Mouse (Mus musculus): ENCODE results near the gene Olfr812. TPM values are rescaled to one million over a fixed set of nuclear protein-coding genes. Genes with fewer than 3 reads are reported as not detected.
"Not testable (repeated sequence)": the region's sequence is repeated elsewhere in the genome, so short reads cannot be mapped to it uniquely, and the experiment has no call there.

Gene Olfr812
- not detected for polyA plus RNA-seq (2021)

GRCm38 (mm10) chr10:129845994-129846393 lies at the start of gene Olfr812:
TSS of gene Olfr812 (minus strand) at chr10:129846094.
- ATAC-seq (no peak), DNase-seq (ENCODE audit: low read depth, low spot score) (no peak)
- H3K27me3 ChIP-seq: no peaks in the 10 kb centered on the region
- in situ Hi-C loops (cut with MboI; ENCODE audit: low pct_unique_long_range_greater_than_20kb): no loop called here
- POLR2A ChIA-PET: no interaction called here
- CTCF ChIA-PET: no interaction called here
- no peak for TF ChIP-seq CTCF (IDR thresholded peaks at IDR 0.05)

GRCm38 (mm10) chr10:129885934-129886333 lies 40.0 kb upstream of the Olfr812 start:
- in situ Hi-C loops (cut with MboI; ENCODE audit: low pct_unique_long_range_greater_than_20kb): no loop called here
- DNase-seq (ENCODE audit: low read depth, low spot score) (no peak), ATAC-seq (no peak)
- ChIA-PET CTCF (no interaction called here), POLR2A (no interaction called here)
- no peaks in the 10 kb centered on the region for H3K27me3 ChIP-seq
- TF ChIP-seq CTCF (IDR thresholded peaks at IDR 0.05): no peak

- DNase-seq (ENCODE audit: low read depth, low spot score); CTCF ChIA-PET; POLR2A ChIA-PET; H3K27me3 ChIP-seq; in situ Hi-C loops (cut with MboI; ENCODE audit: low pct_unique_long_range_greater_than_20kb); ATAC-seq: not testable (repeated sequence)
These were observed 39.6 kb upstream of the Olfr812 start for GRCm38 (mm10) chr10:129885496-129885895.

GRCm38 (mm10) chr10:129879751-129880150 lies 33.9 kb upstream of the Olfr812 start, which contains the start of gene Olfr814:
TSS of gene Olfr814 (minus strand) at chr10:129879851.
- in situ Hi-C loops (cut with MboI; ENCODE audit: low pct_unique_long_range_greater_than_20kb); DNase-seq (ENCODE audit: low read depth, low spot score); ATAC-seq; POLR2A ChIA-PET; CTCF ChIA-PET; H3K27me3 ChIP-seq: not testable (repeated sequence)

GRCm38 (mm10) chr10:129855067-129855466 lies 9.2 kb upstream of the Olfr812 start, which contains the start of gene Olfr813:
TSS of gene Olfr813 (plus strand) at chr10:129855367.
- no peak for TF ChIP-seq CTCF (IDR thresholded peaks at IDR 0.05)
- in situ Hi-C loops (cut with MboI; ENCODE audit: low pct_unique_long_range_greater_than_20kb): no loop called here
- H3K27me3 ChIP-seq: no peaks in the 10 kb centered on the region
- DNase-seq (ENCODE audit: low read depth, low spot score) (no peak), ATAC-seq (no peak)
- ChIA-PET POLR2A (no interaction called here), CTCF (no interaction called here)

- in situ Hi-C loops (cut with MboI; ENCODE audit: low pct_unique_long_range_greater_than_20kb): no loop called here
- no peak for TF ChIP-seq CTCF (IDR thresholded peaks at IDR 0.05)
- CTCF ChIA-PET: interaction anchor here (1.0 kb wide), 1 partner anchor 9 kb away, joined by 3 read pairs; no protein-coding TSS in a partner anchor
- no peaks in the 10 kb centered on the region for H3K27me3 ChIP-seq
- DNase-seq (ENCODE audit: low read depth, low spot score) (no peak), ATAC-seq (no peak)
- POLR2A ChIA-PET: no interaction called here
These were observed 1.4 kb upstream of the Olfr812 start for GRCm38 (mm10) chr10:129847343-129847742.

GRCm38 (mm10) chr10:129804296-129804695 lies 41.6 kb downstream of the Olfr812 start, which contains the start of gene Olfr811:
TSS of gene Olfr811 (minus strand) at chr10:129804396.
- in situ Hi-C loops (cut with MboI; ENCODE audit: low pct_unique_long_range_greater_than_20kb): no loop called here
- ChIA-PET POLR2A (no interaction called here), CTCF (no interaction called here)
- H3K27me3 ChIP-seq: no peaks in the 10 kb centered on the region
- TF ChIP-seq CTCF (IDR thresholded peaks at IDR 0.05): no peak
- DNase-seq (ENCODE audit: low read depth, low spot score) (no peak), ATAC-seq (no peak)

- CTCF ChIA-PET: no interaction called here
- no peaks in the 10 kb centered on the region for H3K27me3 ChIP-seq
- POLR2A ChIA-PET: no interaction called here
- DNase-seq (ENCODE audit: low read depth, low spot score): no peak
- in situ Hi-C loops (cut with MboI; ENCODE audit: low pct_unique_long_range_greater_than_20kb): no loop called here
- no peak for ATAC-seq
- TF ChIP-seq CTCF (IDR thresholded peaks at IDR 0.05): no peak
These were observed 51.1 kb downstream of the Olfr812 start, which contains the start of gene Olfr810 for GRCm38 (mm10) chr10:129794817-129795216. TSS of gene Olfr810 (minus strand) at chr10:129794917.

Other genes starting within 250 kb of the Olfr812 start
- not detected for gene Olfr796, start 233.5 kb downstream of the Olfr812 start, polyA plus RNA-seq (2021)
- gene Olfr798, start 218.2 kb downstream of the Olfr812 start, polyA plus RNA-seq (2021): not detected
- not detected for gene Olfr799, start 208.6 kb downstream of the Olfr812 start, polyA plus RNA-seq (2021)
- gene Olfr800, start 188.4 kb downstream of the Olfr812 start, polyA plus RNA-seq (2021): not detected
- not detected for gene Olfr801, start 172.2 kb downstream of the Olfr812 start, polyA plus RNA-seq (2021)
- not detected for gene Olfr802, start 157.9 kb downstream of the Olfr812 start, polyA plus RNA-seq (2021)
- gene Olfr803, start 151.8 kb downstream of the Olfr812 start, polyA plus RNA-seq (2021): not detected
- gene Olfr804, start 142.9 kb downstream of the Olfr812 start, polyA plus RNA-seq (2021): not detected
- gene Olfr805, start 116.7 kb downstream of the Olfr812 start, polyA plus RNA-seq (2021): not detected
- not detected for gene Olfr806, start 104.2 kb downstream of the Olfr812 start, polyA plus RNA-seq (2021)
- gene Olfr807, start 88.3 kb downstream of the Olfr812 start, polyA plus RNA-seq (2021): not detected
- gene Olfr808, start 80.6 kb downstream of the Olfr812 start, polyA plus RNA-seq (2021): not detected
- gene Olfr809, start 71.5 kb downstream of the Olfr812 start, polyA plus RNA-seq (2021): not detected
- gene Olfr810, start 51.2 kb downstream of the Olfr812 start, polyA plus RNA-seq (2021): not detected
- gene Olfr811, start 41.7 kb downstream of the Olfr812 start, polyA plus RNA-seq (2021): not detected
- not detected for gene Olfr813, start 9.3 kb upstream of the Olfr812 start, polyA plus RNA-seq (2021)
- gene Olfr814, start 33.8 kb upstream of the Olfr812 start, polyA plus RNA-seq (2021): not detected
- gene Olfr815, start 59.8 kb upstream of the Olfr812 start, polyA plus RNA-seq (2021): not detected
- gene Olfr816, start 69.5 kb upstream of the Olfr812 start, polyA plus RNA-seq (2021): not detected
- not detected for gene Olfr818, start 103.0 kb upstream of the Olfr812 start, polyA plus RNA-seq (2021)
- gene Olfr819, start 121.2 kb upstream of the Olfr812 start, polyA plus RNA-seq (2021): not detected
- not detected for gene Olfr247, start 130.0 kb upstream of the Olfr812 start, polyA plus RNA-seq (2021)
- gene Gm10310, start 139.0 kb upstream of the Olfr812 start, polyA plus RNA-seq (2021): not detected
- gene Olfr820, start 166.5 kb upstream of the Olfr812 start, polyA plus RNA-seq (2021): not detected
- not detected for gene Olfr821, start 184.3 kb upstream of the Olfr812 start, polyA plus RNA-seq (2021)
- 0.05 TPM for gene Olfr822, start 225.1 kb upstream of the Olfr812 start, polyA plus RNA-seq (2021)